Mouse (Mus musculus) olfactory bulb, adult 2 months (tissue): ENCODE data around the gene Tmem168.

Experiments used
- CTCF ChIP-seq: fragments of 200-500 bp; IDR thresholded peaks from 2 replicates; pipeline ENCODE4 v1.5.1; 2012; ENCODE audit warnings: low read depth, mild to moderate bottlenecking, low read length, moderate library complexity; ENCODE audit not compliant: insufficient read depth
- POLR2A ChIP-seq: fragments of 200-500 bp; IDR thresholded peaks from 2 replicates; pipeline ENCODE4 v1.6.1; 2012; ENCODE audit warnings: mild to moderate bottlenecking, low read depth, low read length, moderate library complexity; ENCODE audit not compliant: insufficient read depth

DNA sequence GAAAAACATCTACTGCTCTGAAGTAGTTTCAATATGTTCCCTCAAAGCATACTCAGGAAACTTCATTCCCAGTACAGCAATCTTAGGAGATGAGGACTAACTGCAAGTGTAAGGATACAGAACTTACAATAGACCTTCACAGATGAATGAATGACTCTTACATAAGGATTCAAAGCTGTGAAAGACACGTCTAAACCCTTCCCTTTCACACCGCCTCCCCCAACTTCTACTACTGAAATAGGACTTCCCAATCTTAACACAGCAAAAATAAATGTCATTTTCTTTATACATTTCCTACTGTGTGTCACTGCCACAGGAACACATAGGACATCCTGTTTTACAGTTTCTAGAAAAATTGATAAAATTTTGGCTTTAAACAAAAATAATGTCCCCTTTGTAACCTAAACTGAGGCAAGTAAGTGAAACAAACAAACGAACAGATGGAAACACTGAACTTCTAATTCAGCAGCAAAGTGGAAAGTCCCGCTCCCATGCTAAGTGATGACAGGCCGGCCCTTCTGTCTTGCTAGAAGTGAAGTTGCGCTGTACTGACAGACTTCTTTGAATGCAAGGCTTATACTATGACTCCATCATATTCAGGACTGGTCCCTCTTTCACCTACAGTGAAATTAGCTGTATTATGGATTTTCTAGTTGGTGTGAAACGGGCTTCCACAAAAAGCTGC is 9.5 kb downstream of the Tmem168 start:
- TF ChIP-seq CTCF (no peak), POLR2A (no peak)
